Mouse (Mus musculus) gastrocnemius, adult 8-10 months (tissue): ENCODE results near the gene Sik2. TPM values are rescaled to one million over a fixed set of nuclear protein-coding genes. Genes with fewer than 3 reads are reported as not detected.

ENCODE experiments used
- DNase-seq, 2 experiments: peaks; one replicate each; pipeline ENCODE4 v3.0.0; 2022; ENCODE audit warnings: low spot score in 2 of 2
- total RNA-seq, 4 experiments: library from RNA; stranded (reverse); gene quantifications; 2 replicates each; pipeline ENCODE4 v1.2.4; 2022

Sik2 gene
- total RNA-seq, 4 experiments from 2014 or later = 23.9 to 29.8 (median 27.2) TPM

DNA sequence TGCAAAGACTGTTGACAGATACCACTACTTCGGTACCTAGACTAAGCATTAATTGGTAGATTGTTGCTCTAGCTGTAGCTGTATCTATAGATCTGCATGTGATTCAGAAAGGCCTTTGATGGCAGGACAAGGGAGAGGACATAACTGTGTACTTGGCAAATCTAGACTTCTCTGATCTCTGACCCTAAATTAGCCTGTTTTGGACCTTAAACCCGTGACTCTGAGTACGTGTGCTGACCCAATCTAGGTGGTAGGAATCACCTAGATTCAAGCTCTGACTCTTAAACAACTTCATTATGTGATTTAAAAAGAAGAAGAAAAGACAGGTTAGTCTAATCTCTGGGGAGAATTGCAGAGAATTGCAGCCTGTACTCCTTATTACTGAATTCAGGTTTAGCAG, 163.8 kb downstream of the Sik2 start, which contains the start of gene Ppp2r1b:
TSS of gene Ppp2r1b (plus strand) at position 221 of the 400 bp plus-strand sequence.
- no peak for DNase-seq

Other genes starting within 250 kb of the Sik2 start
- gene Fdxacb1, start 240.8 kb downstream of the Sik2 start, total RNA-seq = 1 to 10 TPM; 2.7 to 6.1 (median 3.4) TPM
- gene Alg9, start 234.1 kb downstream of the Sik2 start, total RNA-seq = 10 to 100 TPM in 1 of 4 experiments, 1 to 10 TPM in 3; 8.0 to 11.0 (median 9.3) TPM
- gene 1110032A03Rik, start 233.6 kb downstream of the Sik2 start, total RNA-seq = 10 to 100 TPM; 12.1 to 15.4 (median 13.8) TPM
- gene Ppp2r1b, start 163.8 kb downstream of the Sik2 start, total RNA-seq = 1 to 10 TPM; 6.5 to 7.4 (median 7.0) TPM
- gene Btg4, start 51.8 kb upstream of the Sik2 start, total RNA-seq = not detected
- 1 to 10 TPM in 2 of 4 experiments, under 1 TPM in 2; 0.48 to 1.6 (median 1.0) TPM for gene Layn, start 68.0 kb upstream of the Sik2 start, total RNA-seq
- gene 4833427G06Rik, start 93.0 kb upstream of the Sik2 start, total RNA-seq = not detected
- gene Gm32742, start 156.4 kb upstream of the Sik2 start, total RNA-seq = not detected
- gene Pou2af1, start 204.6 kb upstream of the Sik2 start, total RNA-seq = not detected